Mouse (Mus musculus): ENCODE measurements around the gene Slc38a2.

DNA sequence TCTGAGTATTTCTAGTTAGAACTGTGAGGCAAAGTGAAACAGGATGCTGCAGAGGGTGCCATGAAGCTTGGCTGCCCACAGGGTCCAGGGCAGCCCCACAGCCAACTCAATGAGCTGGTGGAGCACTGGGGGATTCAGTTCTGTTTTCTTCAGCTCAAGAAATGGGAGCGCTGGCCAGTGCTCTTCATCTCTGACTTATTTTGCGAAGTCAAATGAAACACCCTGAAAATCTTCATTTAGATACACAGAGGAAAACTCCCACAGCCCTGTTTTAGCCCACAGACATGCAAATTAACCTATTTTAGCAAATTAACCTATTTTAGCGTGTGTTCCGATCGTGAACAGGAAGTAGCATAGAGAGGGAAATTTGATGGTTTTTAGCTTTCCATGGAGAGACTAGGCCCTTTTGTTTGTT is 45.4 kb upstream of the Slc38a2 start:
- TF ChIP-seq POLR2A (IDR thresholded peaks at IDR 0.05; ENCODE audit: insufficient read depth, low read depth, low read length) (no peak), CTCF (IDR thresholded peaks at IDR 0.05; ENCODE audit: insufficient read depth, low read depth, low read length) (no peak)

Data from olfactory bulb, adult 2 months (tissue).